Mouse (Mus musculus) thymus, postnatal 10 days (tissue): ENCODE data around the gene Myd88.

Experiments used
- DNase-seq, 2 experiments: peaks; one replicate each; pipeline ENCODE4 v3.0.0; 2021; ENCODE audit warnings: low spot score in 2 of 2

Gene Myd88

GRCm38 (mm10) chr9:119340212-119340580, 1.0 kb downstream of the Myd88 start:
- no peak for DNase-seq

- peak; percentile 52 to 54 for DNase-seq
Observed at GRCm38 (mm10) chr9:119339558-119340211, 1.5 kb downstream of the Myd88 start, which contains the start of gene Acaa1a. TSS of gene Acaa1a (plus strand) at chr9:119339676.

- DNase-seq, result no peak
Observed at GRCm38 (mm10) chr9:119339106-119339505, 2.1 kb downstream of the Myd88 start.

GRCm38 (mm10) chr9:119338350-119338749, 2.9 kb downstream of the Myd88 start:
- no peak for DNase-seq

GRCm38 (mm10) chr9:119337842-119338241, 3.4 kb downstream of the Myd88 start:
- no peak for DNase-seq

- DNase-seq, result no peak
Observed at GRCm38 (mm10) chr9:119335571-119335970, 5.6 kb downstream of the Myd88 start.

GRCm38 (mm10) chr9:119334834-119335233, 6.4 kb downstream of the Myd88 start:
- DNase-seq, result no peak

- DNase-seq, result peak in 1 of 2 experiments; percentile 24
Observed at GRCm38 (mm10) chr9:119334324-119334723, 6.9 kb downstream of the Myd88 start.

- no peak for DNase-seq
Observed at GRCm38 (mm10) chr9:119330186-119330963, 10.8 kb downstream of the Myd88 start.

- DNase-seq, result no peak
Observed at GRCm38 (mm10) chr9:119328488-119328887, 12.7 kb downstream of the Myd88 start.

- DNase-seq, result no peak
Observed at GRCm38 (mm10) chr9:119324130-119324529, 17.1 kb downstream of the Myd88 start.

- no peak for DNase-seq
Observed at GRCm38 (mm10) chr9:119323260-119323645, 18.0 kb downstream of the Myd88 start.

- DNase-seq, result peak; percentile 95 to 98
Observed at GRCm38 (mm10) chr9:119322289-119323259, 18.6 kb downstream of the Myd88 start, which contains the start of gene Oxsr1. TSS of gene Oxsr1 (minus strand) at chr9:119322427.

GRCm38 (mm10) chr9:119321392-119322229, 19.6 kb downstream of the Myd88 start:
- DNase-seq, result no peak

GRCm38 (mm10) chr9:119320946-119321345, 20.3 kb downstream of the Myd88 start:
- no peak for DNase-seq

GRCm38 (mm10) chr9:119320446-119320845, 20.8 kb downstream of the Myd88 start:
- no peak for DNase-seq

GRCm38 (mm10) chr9:119318891-119319290, 22.3 kb downstream of the Myd88 start:
- no peak for DNase-seq

GRCm38 (mm10) chr9:119313096-119313495, 28.1 kb downstream of the Myd88 start:
- no peak for DNase-seq

GRCm38 (mm10) chr9:119309067-119309466, 32.1 kb downstream of the Myd88 start:
- DNase-seq, result no peak

- no peak for DNase-seq
Observed at GRCm38 (mm10) chr9:119305863-119306262, 35.3 kb downstream of the Myd88 start.

- no peak for DNase-seq
Observed at GRCm38 (mm10) chr9:119298563-119298962, 42.6 kb downstream of the Myd88 start.
